Mouse (Mus musculus) kidney, postnatal 0 days (tissue): Measurements from ENCODE around the gene Rhebl1. TPM values are rescaled to one million over a fixed set of nuclear protein-coding genes. Genes with fewer than 3 reads are reported as not detected.

Source experiments
- ATAC-seq: fragments of 200-750 bp; cut with Nextera tagmentation; replicated peaks from 2 replicates; pipeline ENCODE4 v1.8.0; 2017; ENCODE audit warnings: low read depth, moderate number of reproducible peaks, moderate TSS enrichment, moderate library complexity; ENCODE audit not compliant: low FRiP score
- DNase-seq: peaks from one replicate; pipeline ENCODE4 v3.0.0-alpha.2; 2016; ENCODE audit warnings: low spot score
- H3K27ac ChIP-seq: fragments of 300-500 bp; sonication (generic); 2 replicates; pipeline ENCODE4 v1.5.1; 2014; ENCODE audit warnings: mild to moderate bottlenecking
- H3K27me3 ChIP-seq: fragments of 300-500 bp; sonication (generic); 2 replicates; pipeline ENCODE4 v1.6.1; 2014; ENCODE audit warnings: low read length, mixed read lengths; ENCODE audit not compliant: insufficient read depth
- H3K36me3 ChIP-seq: fragments of 300-500 bp; sonication (generic); 2 replicates; pipeline ENCODE4 v1.6.1; 2014; ENCODE audit warnings: low read length, mixed read lengths; ENCODE audit not compliant: insufficient read depth
- H3K4me1 ChIP-seq: fragments of 300-500 bp; sonication (generic); replicated peaks from 2 replicates; pipeline ENCODE4 v1.6.1; 2014; ENCODE audit warnings: antibody characterized with exemption, low read length, mixed read lengths; ENCODE audit not compliant: insufficient read depth
- H3K4me2 ChIP-seq: fragments of 300-500 bp; sonication (generic); 2 replicates; pipeline ENCODE4 v1.6.1; 2014; ENCODE audit warnings: mild to moderate bottlenecking, low read length, moderate library complexity, mixed read lengths
- H3K4me3 ChIP-seq: fragments of 300-500 bp; sonication (generic); replicated peaks from 2 replicates; pipeline ENCODE4 v1.5.1; 2014; ENCODE audit warnings: low read depth, low read length
- H3K9ac ChIP-seq: fragments of 300-500 bp; sonication (generic); 2 replicates; pipeline ENCODE4 v1.6.1; 2014; ENCODE audit warnings: low read depth, low read length
- H3K9me3 ChIP-seq: fragments of 300-500 bp; sonication (generic); replicated peaks from 2 replicates; pipeline ENCODE4 v1.6.1; 2016; ENCODE audit warnings: low read length, inconsistent platforms, mixed read lengths
- CTCF ChIP-seq: IDR thresholded peaks from 2 replicates; pipeline ENCODE4 v1.5.1; 2016; ENCODE audit warnings: antibody characterized with exemption, low read depth, mild to moderate bottlenecking, moderate library complexity
- WGBS: fragments of 180-500 bp; shearing (Covaris S2); extraction: QIAGEN DNeasy Blood & Tissue Kit; methylation state at CpG from one replicate; pipeline ENCODE4 v1.1.7; 2014; 5-methylcytosine and 5-hydroxymethylcytosine counted together
- polyA plus RNA-seq: library from polyadenylated mRNA; unstranded; fragments of >200 nt; fragmentation: Nextera tagmentation; extraction: Ambion mirVana; gene quantifications from 2 replicates; pipeline ENCODE4 v1.2.1, GENCODE M21; 2015

Gene Rhebl1
- 15.4 and 15.7 TPM in 2 replicates for polyA plus RNA-seq

DNA sequence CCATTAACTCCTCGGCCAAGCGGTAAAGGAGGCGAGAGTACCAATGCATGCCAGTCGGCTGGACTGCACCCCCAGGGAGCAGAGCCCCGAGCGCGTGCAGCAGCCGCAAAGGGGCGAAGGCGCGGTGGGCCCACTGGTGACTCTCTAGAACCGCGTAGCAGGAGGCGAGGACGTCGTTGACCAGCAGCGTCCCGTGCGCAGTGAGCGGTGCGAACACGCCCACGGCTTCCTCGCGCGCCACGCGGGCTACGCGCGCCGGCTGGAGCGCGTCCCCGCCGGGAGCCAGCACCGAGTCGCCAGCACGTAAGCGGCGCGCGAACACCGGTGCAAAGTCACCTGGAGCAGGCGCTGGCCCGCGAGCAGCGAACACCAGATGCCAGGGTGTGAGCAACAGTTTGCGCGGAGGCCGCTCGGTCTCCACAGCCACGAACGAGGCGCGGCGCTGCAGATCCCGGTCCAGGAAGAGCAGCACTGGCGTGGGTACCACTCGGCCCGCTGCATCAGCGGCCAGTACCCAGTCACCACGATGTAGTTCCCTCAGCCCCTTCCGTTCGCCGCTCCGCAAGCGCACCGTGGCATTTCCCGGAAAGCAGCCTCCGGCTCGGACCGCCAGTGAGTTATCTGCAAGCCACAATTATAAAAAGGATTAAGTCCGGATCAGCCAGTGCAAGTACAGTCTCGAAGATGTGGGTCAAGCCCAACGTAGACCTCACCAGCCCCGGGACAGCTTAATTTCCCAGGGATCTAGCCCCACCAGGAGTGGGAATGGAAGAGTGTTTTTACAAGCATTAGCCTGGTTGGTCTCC, at the start of gene Rhebl1:
TSS of gene Rhebl1 (minus strand) at position 601 of the 806 bp plus-strand sequence.
- H3K27ac ChIP-seq: 0 out of 2 replicates have a peak within 1 kb of the TSS, but pooled peaks have one; percentile 42

DNA sequence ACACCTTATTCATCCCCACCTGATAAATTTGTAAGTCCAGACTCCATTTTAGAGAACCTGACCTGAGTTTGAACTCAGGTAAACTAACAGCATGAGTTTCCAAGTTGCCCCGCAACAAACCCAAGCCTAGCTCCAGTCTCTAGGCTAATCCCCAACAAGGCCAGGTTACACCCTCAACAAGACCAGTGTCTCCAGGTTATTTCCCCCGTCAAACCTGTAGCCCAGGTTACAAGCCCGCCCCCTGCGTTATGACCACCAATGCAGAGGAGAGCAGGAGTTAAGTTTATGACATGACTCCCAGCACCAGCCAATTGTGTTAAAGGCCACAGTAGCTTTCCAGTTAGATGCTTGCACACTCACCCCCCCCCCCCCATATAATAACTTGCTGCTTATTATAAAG, 48.8 kb upstream of the Rhebl1 start:
- WGBS: 73% methylated on average over 4 of the region's 4 CpGs
- no peak for ATAC-seq

More for the DNA sequence above, at the start of gene Rhebl1:
- DNase-seq: peak; percentile 33
- Histone ChIP-seq H3K36me3 (no peaks in the 10 kb centered on the region), H3K4me3 (peak within 1 kb of the TSS; percentile 51), H3K9me3 (no peaks in the 10 kb centered on the region), H3K4me1 (peaks cover 33% of the 10 kb centered on the region), H3K9ac (peak within 1 kb of the TSS; percentile 55), H3K4me2 (peak within 1 kb of the TSS; percentile 97), H3K27me3 (peaks cover 41% of the 10 kb centered on the region)
- no peak for TF ChIP-seq CTCF
- no peak for ATAC-seq
- under 1% methylated on average over 77 of the region's 77 CpGs for WGBS

DNA sequence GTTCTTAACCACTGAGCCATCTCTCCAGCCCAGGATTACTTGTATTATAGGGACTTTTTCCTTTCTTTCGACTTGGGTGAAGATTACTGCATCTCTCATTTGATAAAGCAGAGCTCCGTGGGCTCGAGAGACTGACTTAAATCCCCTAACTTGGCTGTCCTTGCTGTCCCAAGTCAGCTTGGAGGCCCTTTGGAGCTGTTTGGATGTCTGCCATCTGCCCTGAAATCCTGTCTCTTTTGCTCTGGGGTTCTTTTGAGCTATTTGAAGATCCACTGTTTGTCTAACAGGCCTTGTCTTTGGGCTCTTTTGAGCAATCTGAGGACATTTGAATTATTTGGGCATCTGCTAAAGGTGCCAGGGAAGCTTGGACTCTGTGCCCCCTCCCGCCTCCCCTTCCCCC, 47.7 kb upstream of the Rhebl1 start:
- DNase-seq (no peak), ATAC-seq (no peak)
- Histone ChIP-seq H3K9ac (no peak overlapping the region), H3K27me3 (no peaks in the 10 kb centered on the region), H3K4me3 (no peak overlapping the region), H3K4me2 (no peak overlapping the region), H3K4me1 (no peaks in the 10 kb centered on the region), H3K36me3 (no peaks in the 10 kb centered on the region), H3K27ac (no peak overlapping the region), H3K9me3 (no peaks in the 10 kb centered on the region)
- TF ChIP-seq CTCF: no peak
- 73% methylated on average over 4 of the region's 4 CpGs for WGBS

More for the DNA sequence above, 48.8 kb upstream of the Rhebl1 start:
- no peaks in the 10 kb centered on the region for H3K9me3 ChIP-seq
- no peaks in the 10 kb centered on the region for H3K4me1 ChIP-seq
- H3K27ac ChIP-seq: no peak overlapping the region
- no peaks in the 10 kb centered on the region for H3K27me3 ChIP-seq
- no peak overlapping the region for H3K4me2 ChIP-seq
- no peak overlapping the region for H3K9ac ChIP-seq
- no peak for TF ChIP-seq CTCF
- H3K4me3 ChIP-seq: no peak overlapping the region
- H3K36me3 ChIP-seq: no peaks in the 10 kb centered on the region
- no peak for DNase-seq

DNA sequence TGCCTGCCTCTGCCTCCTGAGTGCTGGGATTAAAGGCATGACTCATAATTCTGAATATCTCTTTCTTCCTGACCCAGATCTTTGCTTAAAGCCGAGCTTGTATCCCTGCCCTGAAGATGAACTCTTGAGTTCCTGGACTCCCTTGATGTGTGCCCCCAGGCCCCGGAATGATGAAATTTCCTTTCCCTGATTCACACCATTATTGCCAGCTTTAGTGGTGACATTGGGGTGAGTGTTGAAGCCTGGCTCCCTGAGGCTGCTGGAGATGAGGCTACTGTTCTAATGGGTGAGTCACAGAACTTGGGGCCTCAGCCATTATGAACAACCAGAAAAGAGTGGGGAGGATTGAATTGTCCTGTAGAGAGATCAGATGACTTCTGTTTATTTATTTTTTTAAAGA, 47.2 kb upstream of the Rhebl1 start:
- no peak for ATAC-seq
- H3K9me3 ChIP-seq: no peaks in the 10 kb centered on the region
- no peak for TF ChIP-seq CTCF
- H3K36me3 ChIP-seq: no peaks in the 10 kb centered on the region
- no peak overlapping the region for H3K4me3 ChIP-seq
- WGBS: 68% methylated on average over 2 of the region's 2 CpGs
- no peaks in the 10 kb centered on the region for H3K27me3 ChIP-seq
- H3K4me2 ChIP-seq: no peak overlapping the region
- H3K27ac ChIP-seq: no peak overlapping the region
- H3K9ac ChIP-seq: no peak overlapping the region
- H3K4me1 ChIP-seq: no peaks in the 10 kb centered on the region
- no peak for DNase-seq

DNA sequence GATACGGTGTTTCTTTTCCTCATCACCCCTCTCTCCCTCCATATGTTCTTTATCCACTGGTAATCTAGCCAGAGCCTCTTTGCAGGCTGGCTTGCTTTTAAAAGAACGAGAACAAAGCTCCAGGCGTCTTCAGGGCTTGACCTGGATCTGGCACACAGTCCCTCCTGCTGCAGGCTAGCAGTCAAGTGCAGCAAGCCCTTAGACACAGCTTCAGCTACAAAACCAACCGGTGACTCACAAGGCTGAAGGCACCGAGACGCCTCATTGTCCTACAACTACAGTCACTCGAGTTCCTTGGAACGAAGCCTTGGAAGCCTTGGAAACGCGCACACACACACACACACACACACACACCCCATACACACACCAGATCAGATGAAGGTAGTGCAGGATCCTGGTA, 46.5 kb upstream of the Rhebl1 start:
- WGBS: 69% methylated on average over 10 of the region's 10 CpGs
- ATAC-seq: no peak
- Histone ChIP-seq H3K27me3 (no peaks in the 10 kb centered on the region), H3K36me3 (no peaks in the 10 kb centered on the region), H3K9ac (no peak overlapping the region), H3K4me2 (no peak overlapping the region), H3K9me3 (no peaks in the 10 kb centered on the region), H3K4me3 (no peak overlapping the region), H3K27ac (no peak overlapping the region), H3K4me1 (no peaks in the 10 kb centered on the region)
- no peak for TF ChIP-seq CTCF
- DNase-seq: no peak

DNA sequence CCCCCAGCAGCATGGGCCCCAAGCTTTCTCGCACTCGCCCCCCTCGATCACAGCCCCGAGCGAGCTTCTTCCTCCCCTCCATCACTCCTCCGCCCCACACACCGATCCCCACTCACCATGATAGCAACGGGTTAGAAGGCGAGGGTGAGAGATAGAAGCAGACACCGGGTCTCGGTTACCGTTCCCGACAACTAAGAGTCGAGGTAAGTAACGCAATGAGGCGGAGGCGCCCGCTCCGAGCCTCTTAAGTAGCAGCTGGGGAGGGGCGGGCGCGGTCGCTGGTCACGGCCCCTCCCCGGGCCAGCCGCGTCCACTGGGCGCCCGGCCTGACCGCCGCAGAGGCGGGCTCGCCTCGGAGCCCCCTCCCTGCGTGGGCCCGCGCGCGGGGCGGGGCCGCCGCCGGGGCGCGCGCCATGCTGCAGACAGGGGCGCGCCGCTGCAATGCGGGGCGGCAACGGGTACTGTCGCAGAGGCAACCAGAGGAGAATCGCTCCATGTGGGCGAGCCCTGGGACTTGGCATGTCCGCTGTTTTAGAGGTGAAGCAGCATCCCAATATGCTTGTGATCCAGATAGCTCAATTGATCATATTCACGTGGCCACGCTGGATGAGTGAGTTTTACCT, 40.0 kb upstream of the Rhebl1 start, which contains the start of gene Tuba1b:
TSS of gene Tuba1b (minus strand) at position 349 of the 623 bp plus-strand sequence.
- WGBS: under 1% methylated on average over 52 of the region's 58 CpGs
- H3K4me3 ChIP-seq: peak within 1 kb of the TSS; percentile 79
- no peaks in the 10 kb centered on the region for H3K9me3 ChIP-seq
- peaks cover 13% of the 10 kb centered on the region for H3K36me3 ChIP-seq
- H3K9ac ChIP-seq: peak within 1 kb of the TSS; percentile 86
- H3K4me1 ChIP-seq: no peaks in the 10 kb centered on the region; the same call in 1 of the 2 replicates
- ATAC-seq (peak; percentile 95), DNase-seq (peak; percentile 95)
- peak; percentile 21; the same call in 1 of the 2 replicates for TF ChIP-seq CTCF
- H3K27me3 ChIP-seq: no peaks in the 10 kb centered on the region
- H3K4me2 ChIP-seq: peak within 1 kb of the TSS; percentile 83
- H3K27ac ChIP-seq: peak within 1 kb of the TSS; percentile 95
